Mouse (Mus musculus) liver, postnatal 0 days (tissue): ENCODE measurements around the gene 4930451I11Rik. TPM values are rescaled to one million over a fixed set of nuclear protein-coding genes. Genes with fewer than 3 reads are reported as not detected.
A peak's percentile ranks its signal among the peaks of the same experiment; 100 is the strongest.

ENCODE experiments used
- ATAC-seq: fragments of 200-750 bp; cut with Nextera tagmentation; 2 replicates; pipeline ENCODE4 v1.8.0; 2017; ENCODE audit warnings: mild to moderate bottlenecking, moderate library complexity
- DNase-seq: peaks from one replicate; pipeline ENCODE4 v3.0.0-alpha.2; 2016
- H3K27ac ChIP-seq: fragments of 300-500 bp; sonication (generic); 2 replicates; pipeline ENCODE4 v1.5.1; 2014; ENCODE audit warnings: antibody characterized with exemption, moderate library complexity, mild to moderate bottlenecking, low read depth
- H3K27me3 ChIP-seq: fragments of 300-500 bp; sonication (generic); 2 replicates; pipeline ENCODE4 v1.6.1; 2014; ENCODE audit warnings: low read length, control low read depth, mixed read lengths; ENCODE audit not compliant: insufficient read depth
- H3K36me3 ChIP-seq: fragments of 300-500 bp; sonication (generic); replicated peaks from 2 replicates; pipeline ENCODE4 v1.6.1; 2014; ENCODE audit warnings: mild to moderate bottlenecking, control low read depth, low read length, moderate library complexity, mixed read lengths; ENCODE audit not compliant: insufficient read depth
- H3K4me1 ChIP-seq: fragments of 300-500 bp; sonication (generic); 2 replicates; pipeline ENCODE4 v1.6.1; 2014; ENCODE audit warnings: antibody characterized with exemption, mild to moderate bottlenecking, control low read depth; ENCODE audit not compliant: insufficient read depth
- H3K4me2 ChIP-seq: fragments of 300-500 bp; sonication (generic); 2 replicates; pipeline ENCODE4 v1.6.1; 2014; ENCODE audit warnings: low read depth, mild to moderate bottlenecking, low read length, moderate library complexity, mixed read lengths
- H3K4me3 ChIP-seq: fragments of 300-500 bp; sonication (generic); 2 replicates; pipeline ENCODE4 v1.5.1; 2014; ENCODE audit warnings: low read depth, low read length
- H3K9ac ChIP-seq: fragments of 300-500 bp; sonication (generic); replicated peaks from 2 replicates; pipeline ENCODE4 v1.6.1; 2014; ENCODE audit warnings: mild to moderate bottlenecking, moderate library complexity
- H3K9me3 ChIP-seq: fragments of 300-500 bp; sonication (generic); 2 replicates; pipeline ENCODE4 v1.6.1; 2016; ENCODE audit warnings: mild to moderate bottlenecking, control low read depth, low read length, mixed read lengths
- CTCF ChIP-seq: sonication (generic); IDR thresholded peaks from 2 replicates; pipeline ENCODE4 v1.5.1; 2016; ENCODE audit warnings: antibody characterized with exemption, low read depth
- EP300 ChIP-seq: IDR thresholded peaks from 2 replicates; pipeline ENCODE4 v1.6.1; 2016; ENCODE audit warnings: antibody characterized with exemption, low read depth, mild to moderate bottlenecking
- WGBS: fragments of 180-500 bp; shearing (Covaris S2); extraction: QIAGEN DNeasy Blood & Tissue Kit; methylation state at CpG from one replicate; pipeline ENCODE4 v1.1.7; 2014; ENCODE audit not compliant: insufficient replicate concordance; 5-methylcytosine and 5-hydroxymethylcytosine counted together
- polyA plus RNA-seq: library from polyadenylated mRNA; unstranded; fragments of >200 nt; fragmentation: Nextera tagmentation; extraction: Ambion mirVana; gene quantifications from 2 replicates; pipeline ENCODE4 v1.2.1, GENCODE M21; 2015

4930451I11Rik gene
- polyA plus RNA-seq, 1 experiment from 2014 or later, result not detected

DNA sequence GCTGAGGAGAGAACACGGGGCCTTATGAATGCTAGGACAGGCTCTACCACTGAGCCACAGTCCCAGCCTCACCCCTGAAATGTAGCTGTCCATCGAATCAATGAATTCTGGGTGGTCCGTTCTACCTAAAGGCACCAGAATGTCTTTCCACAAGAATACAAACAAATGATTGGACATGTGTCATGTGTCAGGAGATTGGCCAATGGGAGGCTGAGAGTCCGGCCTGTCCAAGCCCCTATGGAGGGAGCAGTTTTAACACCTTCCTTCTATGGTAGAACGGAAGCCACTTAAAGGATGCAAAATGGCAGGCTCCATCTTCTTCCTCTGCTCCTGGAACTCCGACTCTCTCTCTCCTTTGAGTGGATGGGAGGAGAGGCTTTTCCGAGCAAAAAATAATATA is 13.8 kb downstream of the 4930451I11Rik start:
- DNase-seq (no peak), ATAC-seq (no peak)
- no peak overlapping the region for H3K4me3 ChIP-seq
- no peak overlapping the region for H3K4me2 ChIP-seq
- no peaks in the 10 kb centered on the region for H3K9me3 ChIP-seq
- no peaks in the 10 kb centered on the region for H3K36me3 ChIP-seq
- TF ChIP-seq EP300, result no peak
- TF ChIP-seq CTCF, result no peak
- no peak overlapping the region for H3K9ac ChIP-seq
- 80% methylated on average over 7 of the region's 7 CpGs for WGBS
- H3K27me3 ChIP-seq, result peaks cover 4% of the 10 kb centered on the region; the same call in 1 of the 2 replicates
- H3K4me1 ChIP-seq, result no peaks in the 10 kb centered on the region
- no peak overlapping the region for H3K27ac ChIP-seq

DNA sequence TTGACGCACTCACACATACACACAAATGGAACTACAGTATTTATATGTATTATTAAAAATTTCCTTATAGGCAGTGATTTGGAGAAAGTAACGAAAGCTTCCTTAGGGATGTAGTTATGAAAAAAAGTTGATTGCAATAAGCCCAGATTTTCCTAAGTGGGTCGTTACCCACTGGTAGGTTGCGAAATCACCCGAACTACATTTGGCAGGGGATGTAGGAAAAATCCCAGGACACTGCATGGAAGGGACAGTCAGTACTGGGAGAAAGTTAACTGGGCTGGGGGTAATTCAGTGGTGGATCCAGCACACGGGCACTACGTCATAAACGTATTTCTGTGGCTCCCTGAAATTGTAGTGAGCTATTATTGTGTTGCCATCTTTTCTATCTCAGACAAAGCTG is 14.9 kb downstream of the 4930451I11Rik start:
- peak; percentile 36; the same call in 1 of the 2 replicates for ATAC-seq
- Histone ChIP-seq H3K9ac (no peak overlapping the region), H3K9me3 (no peaks in the 10 kb centered on the region), H3K4me2 (no peak overlapping the region), H3K4me1 (no peaks in the 10 kb centered on the region), H3K4me3 (no peak overlapping the region), H3K36me3 (no peaks in the 10 kb centered on the region), H3K27ac (no peak overlapping the region), H3K27me3 (no peaks in the 10 kb centered on the region)
- TF ChIP-seq CTCF, result no peak
- TF ChIP-seq EP300, result peak; percentile 69; the same call in 1 of the 2 replicates
- 68% methylated on average over 8 of the region's 8 CpGs for WGBS
- no peak for DNase-seq

DNA sequence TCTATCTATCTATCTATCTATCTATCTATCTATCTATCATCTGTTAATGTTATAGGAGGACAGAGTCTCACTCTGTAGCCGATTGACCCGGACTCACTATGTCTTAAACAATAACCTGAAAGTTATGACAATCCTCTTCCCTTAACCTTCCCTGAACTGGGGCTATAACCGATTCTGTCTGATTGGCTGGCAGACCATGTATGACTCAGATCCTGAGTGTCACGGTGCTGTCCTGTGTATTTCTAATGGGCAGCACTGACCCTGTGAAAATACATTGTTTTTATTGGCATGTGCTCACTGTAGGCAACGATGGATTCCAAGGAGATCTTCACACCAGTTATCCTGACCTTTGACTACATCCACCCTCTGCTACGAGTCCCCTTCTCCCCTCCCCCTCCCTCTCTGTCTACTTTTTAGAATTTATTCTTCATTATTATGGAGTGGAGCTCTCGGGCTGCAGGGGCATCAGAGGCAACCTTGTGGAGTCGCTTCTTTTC is 15.7 kb downstream of the 4930451I11Rik start:
- H3K4me1 ChIP-seq, result no peaks in the 10 kb centered on the region
- H3K9me3 ChIP-seq, result no peaks in the 10 kb centered on the region
- H3K27ac ChIP-seq, result no peak overlapping the region
- no peaks in the 10 kb centered on the region for H3K27me3 ChIP-seq
- H3K9ac ChIP-seq, result no peak overlapping the region
- ATAC-seq (no peak), DNase-seq (no peak)
- H3K36me3 ChIP-seq, result no peaks in the 10 kb centered on the region
- no peak overlapping the region for H3K4me3 ChIP-seq
- TF ChIP-seq CTCF, result no peak
- no peak for TF ChIP-seq EP300
- WGBS, result 67% methylated on average over 8 of the region's 8 CpGs
- H3K4me2 ChIP-seq, result no peak overlapping the region

DNA sequence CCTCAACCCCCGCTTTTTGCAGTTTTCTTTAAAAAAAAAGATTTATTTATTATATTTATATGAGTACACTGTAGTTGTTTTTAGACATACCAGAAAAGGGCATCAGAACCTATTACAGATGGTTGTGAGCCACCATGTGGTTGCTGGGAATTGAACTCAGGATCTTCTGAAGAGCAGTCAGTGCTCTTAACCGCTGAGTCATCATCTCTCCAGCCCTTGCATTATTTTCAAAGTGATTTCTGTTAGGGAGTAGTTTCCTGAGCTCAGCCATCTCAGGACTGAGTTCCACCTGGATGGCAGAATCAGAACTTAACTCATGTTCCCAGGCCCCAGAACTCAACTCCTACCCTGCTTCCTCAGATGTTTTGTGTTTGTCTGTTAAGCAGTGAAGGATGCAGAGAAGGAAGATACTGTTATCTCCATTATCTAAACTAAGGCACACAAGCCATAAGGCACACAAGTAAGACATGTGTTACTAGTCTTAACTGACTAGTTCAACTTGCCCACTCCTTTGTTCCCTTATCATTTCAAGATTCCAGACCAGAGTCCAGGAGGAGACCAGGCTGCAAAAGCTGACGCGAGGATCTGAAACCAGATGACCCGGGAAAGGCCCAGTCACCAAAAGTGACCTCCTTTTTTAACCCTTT is 21.6 kb downstream of the 4930451I11Rik start:
- WGBS, result 46% methylated on average over 5 of the region's 5 CpGs
- peak overlapping the region; percentile 89; the same call in 1 of the 2 replicates for H3K4me2 ChIP-seq

DNA sequence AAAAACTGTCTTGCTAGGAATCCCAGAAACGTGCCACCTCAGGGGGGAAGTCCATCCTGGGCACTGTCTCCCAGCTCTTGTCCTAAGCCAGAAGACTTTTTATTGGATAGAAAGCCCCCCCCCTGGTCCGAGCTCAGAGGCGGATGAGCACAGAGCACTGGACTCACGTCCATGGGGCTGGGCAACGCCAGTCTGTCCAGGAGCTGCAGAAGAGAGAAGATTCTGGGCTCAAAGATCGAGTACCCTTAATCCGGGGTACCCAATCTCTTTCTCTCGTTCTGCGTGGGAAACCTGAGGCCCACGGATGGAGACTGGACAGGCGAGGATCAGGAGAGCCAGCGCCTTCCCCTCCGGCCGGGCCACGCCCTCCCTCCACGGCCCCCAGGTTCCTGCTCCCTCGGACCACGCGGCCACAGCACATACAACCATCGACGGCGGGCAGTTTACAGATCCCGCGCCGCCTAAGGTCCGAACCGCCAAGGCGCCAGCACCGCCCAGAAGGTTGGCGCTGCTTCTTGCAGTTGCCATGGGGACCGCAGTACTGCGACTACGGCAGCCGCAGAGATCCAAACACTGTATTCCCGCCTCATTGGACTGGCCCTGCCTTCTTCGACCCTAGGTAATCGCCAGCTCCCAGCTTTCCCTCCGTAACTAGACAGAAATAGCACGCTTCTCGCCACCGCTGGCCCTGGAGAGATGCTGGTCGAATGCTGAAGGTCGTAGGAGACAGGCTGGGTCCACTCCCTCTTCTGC is 22.6 kb downstream of the 4930451I11Rik start:
- Histone ChIP-seq H3K4me1 (peaks cover 17% of the 10 kb centered on the region), H3K4me2 (peak overlapping the region; percentile 89), H3K9ac (peak overlapping the region; percentile 57), H3K9me3 (no peaks in the 10 kb centered on the region), H3K27me3 (no peaks in the 10 kb centered on the region), H3K4me3 (peak overlapping the region; percentile 53), H3K27ac (no peak overlapping the region), H3K36me3 (no peaks in the 10 kb centered on the region)
- DNase-seq (peak; percentile 84), ATAC-seq (peak; percentile 90)
- TF ChIP-seq EP300, result peak; percentile 19; the same call in 1 of the 2 replicates
- TF ChIP-seq CTCF, result peak; percentile 22; the same call in 1 of the 2 replicates
- 2% methylated on average over 43 of the region's 43 CpGs for WGBS

More for the DNA sequence above, 21.6 kb downstream of the 4930451I11Rik start:
- Histone ChIP-seq H3K4me1 (peaks cover 17% of the 10 kb centered on the region), H3K4me3 (no peak overlapping the region), H3K9ac (no peak overlapping the region), H3K27me3 (no peaks in the 10 kb centered on the region), H3K9me3 (no peaks in the 10 kb centered on the region), H3K27ac (no peak overlapping the region), H3K36me3 (no peaks in the 10 kb centered on the region)
- no peak for DNase-seq
- TF ChIP-seq EP300 (no peak), CTCF (no peak)
- no peak for ATAC-seq

DNA sequence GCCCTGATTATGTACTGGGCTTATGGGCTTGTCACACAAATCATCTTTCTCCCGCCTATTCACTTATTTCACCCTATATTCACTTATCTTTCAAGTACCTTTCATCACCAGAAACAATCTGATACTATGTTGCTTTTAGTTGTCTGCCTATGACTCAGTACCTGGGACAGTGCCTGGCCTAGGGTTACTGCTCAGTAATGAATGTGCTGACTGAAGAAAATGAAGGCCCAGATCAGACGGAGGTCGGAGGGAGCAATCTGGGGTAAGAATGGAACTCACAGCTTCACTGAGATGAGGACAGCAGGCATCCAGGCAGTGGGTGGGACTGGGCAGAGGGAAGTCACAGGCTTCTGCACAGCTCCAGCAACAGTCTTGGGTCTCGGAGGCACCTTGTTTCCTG is 24.0 kb downstream of the 4930451I11Rik start:
- Histone ChIP-seq H3K36me3 (no peaks in the 10 kb centered on the region), H3K4me1 (peaks cover 17% of the 10 kb centered on the region), H3K27me3 (no peaks in the 10 kb centered on the region), H3K9ac (no peak overlapping the region), H3K4me3 (no peak overlapping the region), H3K27ac (no peak overlapping the region), H3K4me2 (no peak overlapping the region; the same call in 1 of the 2 replicates), H3K9me3 (no peaks in the 10 kb centered on the region)
- no peak for ATAC-seq
- TF ChIP-seq CTCF, result no peak
- TF ChIP-seq EP300, result no peak
- no peak for DNase-seq
- 69% methylated on average over 4 of the region's 4 CpGs for WGBS
